Mouse (Mus musculus): ENCODE measurements around the gene Camk2n2. TPM values are rescaled to one million over a fixed set of nuclear protein-coding genes. Genes with fewer than 3 reads are reported as not detected.
"Not testable (repeated sequence)": the region's sequence is repeated elsewhere in the genome, so short reads cannot be mapped to it uniquely, and the experiment has no call there.

Camk2n2 gene
- 61.8 and 63.8 TPM in 2 replicates for polyA plus RNA-seq (2014; fragmentation: Nextera tagmentation; extraction: Ambion mirVana)

- Histone ChIP-seq H3K4me1 (replicated peaks; ENCODE audit: control insufficient read depth, insufficient read depth, low read length) (peaks cover 12% of the 10 kb centered on the region), H3K4me3 (replicated peaks; ENCODE audit: low read length) (peak within 1 kb of the TSS; percentile 80), H3K36me3 (replicated peaks; ENCODE audit: control insufficient read depth, insufficient read depth) (peaks cover 12% of the 10 kb centered on the region), H3K27me3 (ENCODE audit: control insufficient read depth, insufficient read depth, low read length) (no peaks in the 10 kb centered on the region), H3K27ac (peak within 1 kb of the TSS; percentile 95), H3K9ac (peak within 1 kb of the TSS; percentile 90), H3K4me2 (replicated peaks) (peak within 1 kb of the TSS; percentile 94), H3K9me3 (ENCODE audit: control insufficient read depth, low read length) (no peaks in the 10 kb centered on the region)
- WGBS: under 1% methylated on average over 73 of the region's 92 CpGs
- peak; percentile 58 for DNase-seq (ENCODE audit: low spot score)
- ATAC-seq (ENCODE audit: low FRiP score): peak; percentile 58
Observed at GRCm38 (mm10) chr16:20621191-20621990, at the start of gene Camk2n2. Gene Camk2n2, minus strand, starts transcription at chr16:20621287.

GRCm38 (mm10) chr16:20670291-20670690 is 49.2 kb upstream of the Camk2n2 start:
- no peak for ATAC-seq (ENCODE audit: low FRiP score)
- H3K9me3 ChIP-seq (ENCODE audit: control insufficient read depth, low read length): no peaks in the 10 kb centered on the region
- whole genome bisulfite sequencing: 91% methylated on average over 3 of the region's 3 CpGs

GRCm38 (mm10) chr16:20668013-20668412 is 46.9 kb upstream of the Camk2n2 start, which contains the start of gene Eif4g1:
Gene Eif4g1, plus strand, starts transcription at chr16:20668313.
- not testable (repeated sequence) for H3K9me3 ChIP-seq (ENCODE audit: control insufficient read depth, low read length); H3K4me2 ChIP-seq (replicated peaks); H3K27ac ChIP-seq; ATAC-seq (ENCODE audit: low FRiP score); H3K4me3 ChIP-seq (replicated peaks; ENCODE audit: low read length); H3K9ac ChIP-seq; DNase-seq (ENCODE audit: low spot score); H3K27me3 ChIP-seq (ENCODE audit: control insufficient read depth, insufficient read depth, low read length); H3K4me1 ChIP-seq (replicated peaks; ENCODE audit: control insufficient read depth, insufficient read depth, low read length)
- peaks cover 27% of the 10 kb centered on the region for H3K36me3 ChIP-seq (replicated peaks; ENCODE audit: control insufficient read depth, insufficient read depth)
- WGBS: 98% methylated on average over 4 of the region's 6 CpGs

More at GRCm38 (mm10) chr16:20670291-20670690, 49.2 kb upstream of the Camk2n2 start:
- DNase-seq (ENCODE audit: low spot score): no peak
- peaks cover 14% of the 10 kb centered on the region for H3K36me3 ChIP-seq (replicated peaks; ENCODE audit: control insufficient read depth, insufficient read depth)
- no peak overlapping the region for H3K4me3 ChIP-seq (replicated peaks; ENCODE audit: low read length)
- peaks cover 18% of the 10 kb centered on the region for H3K4me1 ChIP-seq (replicated peaks; ENCODE audit: control insufficient read depth, insufficient read depth, low read length)
- no peak overlapping the region for H3K9ac ChIP-seq
- no peak overlapping the region for H3K27ac ChIP-seq
- no peaks in the 10 kb centered on the region for H3K27me3 ChIP-seq (ENCODE audit: control insufficient read depth, insufficient read depth, low read length)
- H3K4me2 ChIP-seq (replicated peaks): no peak overlapping the region

GRCm38 (mm10) chr16:20657661-20658060 is 36.6 kb upstream of the Camk2n2 start:
- peaks cover 95% of the 10 kb centered on the region for H3K36me3 ChIP-seq (replicated peaks; ENCODE audit: control insufficient read depth, insufficient read depth)
- no peaks in the 10 kb centered on the region for H3K9me3 ChIP-seq (ENCODE audit: control insufficient read depth, low read length)
- H3K4me3 ChIP-seq (replicated peaks; ENCODE audit: low read length): no peak overlapping the region
- ATAC-seq (ENCODE audit: low FRiP score) (no peak), DNase-seq (ENCODE audit: low spot score) (no peak)
- H3K4me2 ChIP-seq (replicated peaks): no peak overlapping the region
- peaks cover 7% of the 10 kb centered on the region; the same call in 1 of the 2 replicates for H3K4me1 ChIP-seq (replicated peaks; ENCODE audit: control insufficient read depth, insufficient read depth, low read length)
- H3K27ac ChIP-seq: no peak overlapping the region
- no peak overlapping the region for H3K9ac ChIP-seq
- WGBS: 92% methylated on average over 4 of the region's 4 CpGs
- H3K27me3 ChIP-seq (ENCODE audit: control insufficient read depth, insufficient read depth, low read length): no peaks in the 10 kb centered on the region

- Histone ChIP-seq H3K4me2 (replicated peaks) (peak overlapping the region; percentile 87), H3K9me3 (ENCODE audit: control insufficient read depth, low read length) (no peaks in the 10 kb centered on the region), H3K27me3 (ENCODE audit: control insufficient read depth, insufficient read depth, low read length) (no peaks in the 10 kb centered on the region), H3K9ac (no peak overlapping the region; the same call in 1 of the 2 replicates), H3K4me1 (replicated peaks; ENCODE audit: control insufficient read depth, insufficient read depth, low read length) (peaks cover 19% of the 10 kb centered on the region), H3K27ac (no peak overlapping the region), H3K36me3 (replicated peaks; ENCODE audit: control insufficient read depth, insufficient read depth) (peaks cover 52% of the 10 kb centered on the region), H3K4me3 (replicated peaks; ENCODE audit: low read length) (no peak overlapping the region)
- WGBS: 49% methylated on average over 2 of the region's 2 CpGs
- no peak for ATAC-seq (ENCODE audit: low FRiP score)
- no peak for DNase-seq (ENCODE audit: low spot score)
Observed at GRCm38 (mm10) chr16:20653315-20653714, 32.2 kb upstream of the Camk2n2 start.

- WGBS: 12% methylated on average over 12 of the region's 12 CpGs
- peak overlapping the region; percentile 76 for H3K27ac ChIP-seq
Observed at GRCm38 (mm10) chr16:20651947-20652310, 30.8 kb upstream of the Camk2n2 start.

GRCm38 (mm10) chr16:20651076-20651946 is 30.2 kb upstream of the Camk2n2 start, which contains the start of gene Psmd2:
Gene Psmd2, plus strand, starts transcription at chr16:20651652.
- peaks cover 19% of the 10 kb centered on the region for H3K4me1 ChIP-seq (replicated peaks; ENCODE audit: control insufficient read depth, insufficient read depth, low read length)
- 3% methylated on average over 46 of the region's 46 CpGs for WGBS
- peak within 1 kb of the TSS; percentile 87 for H3K27ac ChIP-seq
- H3K27me3 ChIP-seq (ENCODE audit: control insufficient read depth, insufficient read depth, low read length): no peaks in the 10 kb centered on the region
- H3K9ac ChIP-seq: peak within 1 kb of the TSS; percentile 93
- peak; percentile 97 for ATAC-seq (ENCODE audit: low FRiP score)
- peak within 1 kb of the TSS; percentile 87 for H3K4me2 ChIP-seq (replicated peaks)
- no peaks in the 10 kb centered on the region for H3K9me3 ChIP-seq (ENCODE audit: control insufficient read depth, low read length)
- peak; percentile 97 for DNase-seq (ENCODE audit: low spot score)
- peaks cover 32% of the 10 kb centered on the region for H3K36me3 ChIP-seq (replicated peaks; ENCODE audit: control insufficient read depth, insufficient read depth)
- peak within 1 kb of the TSS; percentile 90 for H3K4me3 ChIP-seq (replicated peaks; ENCODE audit: low read length)

More at GRCm38 (mm10) chr16:20651947-20652310, 30.8 kb upstream of the Camk2n2 start:
- Histone ChIP-seq H3K36me3 (replicated peaks; ENCODE audit: control insufficient read depth, insufficient read depth) (peaks cover 38% of the 10 kb centered on the region), H3K4me1 (replicated peaks; ENCODE audit: control insufficient read depth, insufficient read depth, low read length) (peaks cover 19% of the 10 kb centered on the region), H3K4me2 (replicated peaks) (peak overlapping the region; percentile 87), H3K9ac (peak overlapping the region; percentile 93), H3K4me3 (replicated peaks; ENCODE audit: low read length) (peak overlapping the region; percentile 90), H3K9me3 (ENCODE audit: control insufficient read depth, low read length) (no peaks in the 10 kb centered on the region), H3K27me3 (ENCODE audit: control insufficient read depth, insufficient read depth, low read length) (no peaks in the 10 kb centered on the region)
- DNase-seq (ENCODE audit: low spot score): no peak
- ATAC-seq (ENCODE audit: low FRiP score): no peak; the same call in 1 of the 2 replicates

GRCm38 (mm10) chr16:20643911-20644310 is 22.8 kb upstream of the Camk2n2 start:
- Histone ChIP-seq H3K27me3 (ENCODE audit: control insufficient read depth, insufficient read depth, low read length) (no peaks in the 10 kb centered on the region), H3K4me3 (replicated peaks; ENCODE audit: low read length) (no peak overlapping the region), H3K9me3 (ENCODE audit: control insufficient read depth, low read length) (no peaks in the 10 kb centered on the region), H3K4me1 (replicated peaks; ENCODE audit: control insufficient read depth, insufficient read depth, low read length) (no peaks in the 10 kb centered on the region), H3K36me3 (replicated peaks; ENCODE audit: control insufficient read depth, insufficient read depth) (peaks cover 8% of the 10 kb centered on the region; the same call in 1 of the 2 replicates), H3K27ac (no peak overlapping the region), H3K9ac (no peak overlapping the region), H3K4me2 (replicated peaks) (no peak overlapping the region)
- DNase-seq (ENCODE audit: low spot score): no peak
- ATAC-seq (ENCODE audit: low FRiP score): no peak
- 95% methylated on average over 7 of the region's 7 CpGs for WGBS

- DNase-seq (ENCODE audit: low spot score) (peak; percentile 76), ATAC-seq (ENCODE audit: low FRiP score) (peak; percentile 52; the same call in 1 of the 2 replicates)
- Histone ChIP-seq H3K9ac (no peak overlapping the region), H3K4me3 (replicated peaks; ENCODE audit: low read length) (no peak overlapping the region), H3K4me1 (replicated peaks; ENCODE audit: control insufficient read depth, insufficient read depth, low read length) (no peaks in the 10 kb centered on the region), H3K27ac (no peak overlapping the region), H3K36me3 (replicated peaks; ENCODE audit: control insufficient read depth, insufficient read depth) (peaks cover 13% of the 10 kb centered on the region), H3K27me3 (ENCODE audit: control insufficient read depth, insufficient read depth, low read length) (no peaks in the 10 kb centered on the region), H3K4me2 (replicated peaks) (no peak overlapping the region), H3K9me3 (ENCODE audit: control insufficient read depth, low read length) (no peaks in the 10 kb centered on the region)
- 2% methylated on average over 8 of the region's 8 CpGs for WGBS
Observed at GRCm38 (mm10) chr16:20642161-20642560, 21.1 kb upstream of the Camk2n2 start.
